Mouse (Mus musculus) liver, embryonic 11.5 days (tissue): ENCODE data around the gene Pipox. TPM values are rescaled to one million over a fixed set of nuclear protein-coding genes. Genes with fewer than 3 reads are reported as not detected.

ENCODE experiments used
- polyA plus RNA-seq: library from polyadenylated mRNA; unstranded; fragments of >200 nt; fragmentation: Nextera tagmentation; extraction: Ambion mirVana; gene quantifications from 2 replicates; pipeline ENCODE4 v1.2.1, GENCODE M21; 2014

The Pipox gene
- polyA plus RNA-seq, 1 experiment from 2014 or later: 6.9 TPM

Other genes starting within 250 kb of the Pipox start
- gene Nufip2, start 207.9 kb downstream of the Pipox start, polyA plus RNA-seq: 4.6 and 5.3 TPM in 2 replicates
- not detected in 2 replicates for gene Cryba1, start 168.8 kb downstream of the Pipox start, polyA plus RNA-seq
- gene Myo18a, start 130.8 kb downstream of the Pipox start, polyA plus RNA-seq: 37.1 and 38.3 TPM in 2 replicates
- gene Gm10277, start 106.3 kb downstream of the Pipox start, polyA plus RNA-seq: 1.5 and 2.0 TPM in 2 replicates
- gene Sez6, start 36.7 kb upstream of the Pipox start, polyA plus RNA-seq: 0.36 TPM in 1 of 2 replicates, not detected in the other
- gene Phf12, start 88.7 kb upstream of the Pipox start, polyA plus RNA-seq: 17.0 and 18.6 TPM in 2 replicates
- 23.8 and 24.9 TPM in 2 replicates for gene Dhrs13, start 138.2 kb upstream of the Pipox start, polyA plus RNA-seq
- gene Flot2, start 143.8 kb upstream of the Pipox start, polyA plus RNA-seq: 44.8 TPM in 2 replicates
- gene Eral1, start 186.3 kb upstream of the Pipox start, polyA plus RNA-seq: 39.0 and 40.8 TPM in 2 replicates
- 13.9 and 17.3 TPM in 2 replicates for gene Fam222b, start 200.6 kb upstream of the Pipox start, polyA plus RNA-seq